Mouse (Mus musculus): ENCODE measurements around the gene Mesd. TPM values are rescaled to one million over a fixed set of nuclear protein-coding genes. Genes with fewer than 3 reads are reported as not detected.
"Not testable (repeated sequence)": the region's sequence is repeated elsewhere in the genome, so short reads cannot be mapped to it uniquely, and the experiment has no call there.

Mesd gene
- polyA plus RNA-seq, 1 experiment from 2014 or later = 105 TPM

GRCm38 (mm10) chr7:83882633-83883275 is 1.5 kb upstream of the Mesd start:
- H3K36me3 ChIP-seq = peaks cover 6% of the 10 kb centered on the region; the same call in 1 of the 2 replicates
- H3K4me1 ChIP-seq (replicated peaks) = peaks cover 66% of the 10 kb centered on the region
- H3K27ac ChIP-seq = peak overlapping the region; percentile 97
- WGBS = 17% methylated on average over 56 of the region's 56 CpGs
- H3K27me3 ChIP-seq = no peaks in the 10 kb centered on the region
- 0 out of 2 replicates have a peak, but pooled peaks cover 5% of the 10 kb centered on the region for H3K9me3 ChIP-seq
- peak overlapping the region; percentile 89 for H3K9ac ChIP-seq (replicated peaks)
- peak overlapping the region; percentile 97 for H3K4me2 ChIP-seq
- H3K4me3 ChIP-seq (replicated peaks) = peak overlapping the region; percentile 85
- ATAC-seq (ENCODE audit: insufficient number of reproducible peaks, insufficient read depth, low FRiP score, low TSS enrichment, low read depth) = 0 out of 2 replicates have a peak, but pooled peaks have one; percentile 12

GRCm38 (mm10) chr7:83883276-83884020 is 818 bp upstream of the Mesd start:
- peak overlapping the region; percentile 85 for H3K4me3 ChIP-seq (replicated peaks)
- peak; percentile 67 for ATAC-seq (ENCODE audit: insufficient number of reproducible peaks, insufficient read depth, low FRiP score, low TSS enrichment, low read depth)
- peak overlapping the region; percentile 89 for H3K9ac ChIP-seq (replicated peaks)
- no peaks in the 10 kb centered on the region for H3K27me3 ChIP-seq
- peaks cover 59% of the 10 kb centered on the region for H3K4me1 ChIP-seq (replicated peaks)
- H3K36me3 ChIP-seq = peaks cover 6% of the 10 kb centered on the region; the same call in 1 of the 2 replicates
- H3K27ac ChIP-seq = peak overlapping the region; percentile 97
- peak overlapping the region; percentile 97 for H3K4me2 ChIP-seq
- under 1% methylated on average over 83 of the region's 91 CpGs for WGBS
- H3K9me3 ChIP-seq = 0 out of 2 replicates have a peak, but pooled peaks cover 5% of the 10 kb centered on the region

DNA sequence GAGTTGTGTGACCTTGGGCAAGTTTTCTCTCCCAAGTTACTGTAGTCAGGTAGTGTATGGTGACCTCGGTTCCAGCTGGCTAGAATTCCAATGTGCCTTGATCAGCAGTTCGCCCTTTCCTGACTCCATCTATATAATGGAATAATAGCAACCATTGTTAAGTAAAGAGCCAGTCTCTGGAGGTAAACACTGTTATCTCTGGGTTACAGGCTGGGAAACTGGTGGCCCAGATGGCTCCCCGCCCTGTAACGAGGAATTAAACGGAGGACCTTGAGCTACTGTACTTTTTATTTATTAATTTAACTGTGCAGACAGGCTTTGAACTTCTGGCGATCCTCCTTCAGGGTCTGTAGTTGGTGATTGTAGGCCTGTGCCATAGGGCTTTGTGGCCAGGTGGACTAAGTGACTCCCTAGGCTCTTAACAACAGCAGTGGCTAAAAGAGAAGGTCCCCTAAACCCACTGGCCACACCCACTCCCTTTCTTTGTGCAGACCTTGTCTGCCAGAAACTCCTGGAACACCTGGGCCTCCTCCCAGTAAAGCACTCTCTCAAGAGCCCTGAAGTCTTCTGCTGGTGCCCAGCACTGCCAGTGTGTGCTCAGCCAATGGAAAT is 761 bp downstream of the Mesd start:
- Histone ChIP-seq H3K4me3 (replicated peaks) (peak overlapping the region; percentile 85), H3K36me3 (peaks cover 6% of the 10 kb centered on the region; the same call in 1 of the 2 replicates), H3K4me1 (replicated peaks) (peaks cover 44% of the 10 kb centered on the region), H3K4me2 (peak overlapping the region; percentile 97), H3K27me3 (no peaks in the 10 kb centered on the region), H3K9me3 (0 out of 2 replicates have a peak, but pooled peaks cover 5% of the 10 kb centered on the region), H3K27ac (peak overlapping the region; percentile 97), H3K9ac (replicated peaks) (peak overlapping the region; percentile 89)
- ATAC-seq (ENCODE audit: insufficient number of reproducible peaks, insufficient read depth, low FRiP score, low TSS enrichment, low read depth) = no peak
- 29% methylated on average over 6 of the region's 6 CpGs for WGBS

DNA sequence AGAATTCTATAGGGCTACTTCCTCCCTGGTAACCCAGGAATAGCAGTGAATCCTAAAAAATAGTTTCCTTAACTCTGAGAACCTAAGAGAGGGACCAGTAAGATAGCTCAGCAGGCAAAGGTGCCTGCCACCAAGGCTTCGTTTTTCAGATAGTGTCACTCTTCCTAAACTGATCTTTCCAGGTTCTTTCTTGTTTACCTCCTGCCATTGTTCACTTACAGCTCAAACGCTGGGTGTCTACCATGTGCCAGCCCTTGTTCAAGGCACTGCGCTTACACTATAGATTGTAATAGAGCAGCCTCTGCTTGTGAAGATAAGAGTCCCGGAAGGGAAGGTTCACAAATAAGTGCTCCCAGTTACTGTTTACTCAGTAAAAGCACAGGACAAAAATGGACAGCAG is 1.6 kb downstream of the Mesd start:
- peaks cover 6% of the 10 kb centered on the region; the same call in 1 of the 2 replicates for H3K36me3 ChIP-seq
- 89% methylated on average over 4 of the region's 4 CpGs for WGBS
- H3K4me2 ChIP-seq = no peak overlapping the region
- no peaks in the 10 kb centered on the region for H3K27me3 ChIP-seq
- ATAC-seq (ENCODE audit: insufficient number of reproducible peaks, insufficient read depth, low FRiP score, low TSS enrichment, low read depth) = no peak
- H3K4me1 ChIP-seq (replicated peaks) = peaks cover 38% of the 10 kb centered on the region
- H3K9me3 ChIP-seq = 0 out of 2 replicates have a peak, but pooled peaks cover 5% of the 10 kb centered on the region
- no peak overlapping the region for H3K9ac ChIP-seq (replicated peaks)
- no peak overlapping the region for H3K4me3 ChIP-seq (replicated peaks)
- H3K27ac ChIP-seq = no peak overlapping the region

- H3K4me1 ChIP-seq (replicated peaks) = peaks cover 31% of the 10 kb centered on the region
- no peak for ATAC-seq (ENCODE audit: insufficient number of reproducible peaks, insufficient read depth, low FRiP score, low TSS enrichment, low read depth)
- 0 out of 2 replicates have a peak, but pooled peaks cover 5% of the 10 kb centered on the region for H3K9me3 ChIP-seq
- WGBS = 91% methylated on average over 6 of the region's 6 CpGs
- H3K4me3 ChIP-seq (replicated peaks) = no peak overlapping the region
- no peak overlapping the region for H3K27ac ChIP-seq
- peaks cover 6% of the 10 kb centered on the region; the same call in 1 of the 2 replicates for H3K36me3 ChIP-seq
- no peak overlapping the region for H3K9ac ChIP-seq (replicated peaks)
- H3K27me3 ChIP-seq = no peaks in the 10 kb centered on the region
- no peak overlapping the region for H3K4me2 ChIP-seq
Observed at GRCm38 (mm10) chr7:83886366-83887129, 2.3 kb downstream of the Mesd start.

- no peak overlapping the region for H3K27ac ChIP-seq
- 63% methylated on average over 3 of the region's 3 CpGs for WGBS
- no peak for ATAC-seq (ENCODE audit: insufficient number of reproducible peaks, insufficient read depth, low FRiP score, low TSS enrichment, low read depth)
- no peaks in the 10 kb centered on the region for H3K27me3 ChIP-seq
- 0 out of 2 replicates have a peak, but pooled peaks cover 5% of the 10 kb centered on the region for H3K9me3 ChIP-seq
- H3K4me3 ChIP-seq (replicated peaks) = no peak overlapping the region
- no peak overlapping the region for H3K9ac ChIP-seq (replicated peaks)
- no peak overlapping the region for H3K4me2 ChIP-seq
- H3K4me1 ChIP-seq (replicated peaks) = peaks cover 23% of the 10 kb centered on the region
- peaks cover 2% of the 10 kb centered on the region; the same call in 1 of the 2 replicates for H3K36me3 ChIP-seq
Observed at GRCm38 (mm10) chr7:83889383-83889782, 5.1 kb downstream of the Mesd start.

DNA sequence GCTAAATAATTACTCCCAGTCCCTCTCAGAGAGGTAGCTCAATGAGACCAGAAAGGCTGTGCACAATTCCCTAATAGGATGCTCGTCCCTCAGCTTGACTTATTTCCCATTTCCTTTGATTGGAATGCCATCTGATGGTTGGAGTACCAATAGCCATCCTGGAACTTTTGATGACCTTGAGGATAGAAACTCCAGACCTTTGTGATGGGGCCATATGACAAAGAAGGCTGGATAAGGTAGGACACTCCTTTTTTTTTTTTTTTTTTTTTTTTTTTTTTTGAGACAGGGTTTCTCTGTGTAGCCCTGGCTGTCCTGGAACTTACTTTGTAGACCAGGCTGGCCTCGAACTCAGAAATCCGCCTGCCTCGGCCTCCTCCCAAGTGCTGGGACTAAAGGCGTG is 5.7 kb downstream of the Mesd start:
- not testable (repeated sequence) for H3K9ac ChIP-seq (replicated peaks); H3K4me3 ChIP-seq (replicated peaks); H3K27me3 ChIP-seq; ATAC-seq (ENCODE audit: insufficient number of reproducible peaks, insufficient read depth, low FRiP score, low TSS enrichment, low read depth); H3K9me3 ChIP-seq; H3K27ac ChIP-seq; H3K36me3 ChIP-seq; H3K4me2 ChIP-seq
- 83% methylated on average over 5 of the region's 5 CpGs for WGBS
- peaks cover 19% of the 10 kb centered on the region for H3K4me1 ChIP-seq (replicated peaks)

- Histone ChIP-seq H3K9ac (replicated peaks) (peak overlapping the region; percentile 87), H3K4me3 (replicated peaks) (peak overlapping the region; percentile 74), H3K27me3 (no peaks in the 10 kb centered on the region), H3K9me3 (0 out of 2 replicates have a peak, but pooled peaks cover 3% of the 10 kb centered on the region), H3K27ac (peak overlapping the region; percentile 92), H3K4me2 (peak overlapping the region; percentile 59), H3K4me1 (replicated peaks) (peaks cover 15% of the 10 kb centered on the region), H3K36me3 (peaks cover 25% of the 10 kb centered on the region)
- WGBS = 4% methylated on average over 44 of the region's 44 CpGs
- ATAC-seq (ENCODE audit: insufficient number of reproducible peaks, insufficient read depth, low FRiP score, low TSS enrichment, low read depth) = peak; percentile 98
Observed at GRCm38 (mm10) chr7:83891433-83892332, 7.4 kb downstream of the Mesd start.

- Histone ChIP-seq H3K9ac (replicated peaks) (peak overlapping the region; percentile 87), H3K4me3 (replicated peaks) (peak overlapping the region; percentile 74), H3K36me3 (peaks cover 29% of the 10 kb centered on the region), H3K9me3 (no peaks in the 10 kb centered on the region), H3K27ac (peak overlapping the region; percentile 92), H3K4me2 (peak overlapping the region; percentile 59), H3K4me1 (replicated peaks) (peaks cover 15% of the 10 kb centered on the region), H3K27me3 (no peaks in the 10 kb centered on the region)
- ATAC-seq (ENCODE audit: insufficient number of reproducible peaks, insufficient read depth, low FRiP score, low TSS enrichment, low read depth) = no peak
- 0% methylated on average over 21 of the region's 21 CpGs for WGBS
Observed at GRCm38 (mm10) chr7:83892333-83892669, 8.0 kb downstream of the Mesd start.

- no peak overlapping the region for H3K4me2 ChIP-seq
- H3K4me3 ChIP-seq (replicated peaks) = no peak overlapping the region
- H3K4me1 ChIP-seq (replicated peaks) = peaks cover 15% of the 10 kb centered on the region
- no peaks in the 10 kb centered on the region for H3K9me3 ChIP-seq
- no peak overlapping the region for H3K9ac ChIP-seq (replicated peaks)
- WGBS = 93% methylated on average over 1 of the region's 1 CpGs
- no peaks in the 10 kb centered on the region for H3K27me3 ChIP-seq
- H3K36me3 ChIP-seq = peaks cover 50% of the 10 kb centered on the region
- ATAC-seq (ENCODE audit: insufficient number of reproducible peaks, insufficient read depth, low FRiP score, low TSS enrichment, low read depth) = no peak
- H3K27ac ChIP-seq = no peak overlapping the region
Observed at GRCm38 (mm10) chr7:83894348-83894747, 10.1 kb downstream of the Mesd start.
